Mouse (Mus musculus) small intestine, adult 2 months (tissue): ENCODE results near the gene Stam.

Source experiments
- CTCF ChIP-seq: fragments of 200-500 bp; IDR thresholded peaks from 2 replicates; pipeline ENCODE4 v1.5.1; 2012; ENCODE audit warnings: low read depth, mild to moderate bottlenecking, control low read depth, inconsistent platforms, low read length, moderate library complexity, mixed read lengths; ENCODE audit not compliant: insufficient replicate concordance, insufficient read length; ENCODE audit errors: extremely low read depth
- POLR2A ChIP-seq: fragments of 200-500 bp; IDR thresholded peaks from 2 replicates; pipeline ENCODE4 v1.6.1; 2012; ENCODE audit warnings: low read depth, mild to moderate bottlenecking, control low read depth, inconsistent platforms, low read length, moderate library complexity

DNA sequence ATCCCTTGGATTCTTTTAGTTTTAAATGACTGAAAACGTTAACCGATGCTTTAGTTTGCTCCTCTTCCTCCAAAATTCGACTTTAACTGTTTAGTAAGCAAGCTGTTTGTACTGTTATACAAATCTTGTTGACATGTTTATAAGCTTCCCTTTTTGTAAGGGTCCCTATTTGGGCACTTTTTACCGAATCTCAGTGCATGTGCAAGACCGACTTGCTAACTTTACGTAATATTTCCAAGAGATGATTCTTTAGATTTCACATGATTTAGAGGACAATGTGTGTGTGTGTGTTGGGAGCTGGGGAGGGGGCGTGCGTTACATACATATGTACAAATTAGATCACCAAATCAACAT lies 913 bp upstream of the Stam start:
- TF ChIP-seq POLR2A (no peak), CTCF (no peak)
